Mouse (Mus musculus) 3T3-L1 (cell line): ENCODE results near the gene Klrb1b.

Source experiments
- DNase-seq: peaks from one replicate; pipeline ENCODE4 v3.0.0-alpha.2; 2015; ENCODE audit warnings: low read depth, low spot score

Gene Klrb1b

DNA sequence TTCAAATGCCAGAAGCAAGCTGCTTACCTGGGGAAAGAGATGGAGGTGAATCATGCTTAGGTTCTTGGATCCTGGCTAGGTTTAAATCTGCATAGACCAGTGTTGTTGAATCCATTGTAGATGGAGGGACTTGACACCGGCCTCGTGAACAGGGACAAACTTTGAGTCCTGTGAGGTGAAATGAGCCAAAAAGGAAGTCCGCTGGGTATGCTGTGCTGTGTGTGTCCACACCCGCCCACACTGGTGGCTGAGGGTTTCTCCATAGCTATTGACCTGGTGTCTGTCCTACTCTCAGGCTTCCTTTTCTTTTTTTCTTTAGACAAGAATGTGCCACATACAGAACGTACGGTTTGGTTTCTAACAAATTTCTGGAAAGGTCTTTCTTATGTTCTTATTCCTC is at the start of gene Klrb1b, which contains the start of gene Gm44511:
Gene Klrb1b, minus strand, starts transcription at position 200 of the 400 bp plus-strand sequence.
Gene Gm44511, minus strand, starts transcription at position 184 of the 400 bp plus-strand sequence.
- no peak for DNase-seq

DNA sequence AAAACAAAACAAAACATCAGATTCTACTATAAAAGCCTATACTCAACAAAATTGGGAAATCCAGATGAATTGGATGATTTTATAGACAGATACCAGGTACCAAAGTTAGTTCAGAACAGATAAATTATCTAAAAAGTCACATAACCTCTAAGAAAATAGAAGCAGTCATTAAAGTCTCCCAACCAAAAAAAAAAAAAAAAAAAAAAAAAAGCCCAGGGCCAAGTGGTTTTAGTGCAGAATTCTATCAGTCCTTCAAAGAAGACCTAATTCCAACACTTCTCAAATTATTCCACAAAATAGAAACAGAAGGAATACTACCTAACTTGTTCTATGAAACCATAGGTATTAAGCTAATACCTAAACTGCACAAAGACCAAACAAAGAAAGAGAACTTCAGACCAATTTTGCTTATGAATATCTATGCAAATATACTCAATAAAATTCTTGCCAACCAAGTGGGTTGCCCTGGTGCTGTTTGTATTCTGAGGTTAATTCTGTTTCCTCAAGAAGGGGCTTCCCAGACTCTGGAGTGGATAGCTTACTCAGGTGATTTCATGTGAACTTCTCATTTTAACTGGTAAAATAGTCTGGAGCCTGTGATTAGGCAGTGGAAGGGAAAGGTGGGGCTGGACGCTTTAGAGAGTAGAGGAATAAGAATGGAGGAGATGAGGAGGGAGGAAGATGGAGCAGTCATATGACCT is 45.9 kb upstream of the Klrb1b start:
- DNase-seq = no peak

DNA sequence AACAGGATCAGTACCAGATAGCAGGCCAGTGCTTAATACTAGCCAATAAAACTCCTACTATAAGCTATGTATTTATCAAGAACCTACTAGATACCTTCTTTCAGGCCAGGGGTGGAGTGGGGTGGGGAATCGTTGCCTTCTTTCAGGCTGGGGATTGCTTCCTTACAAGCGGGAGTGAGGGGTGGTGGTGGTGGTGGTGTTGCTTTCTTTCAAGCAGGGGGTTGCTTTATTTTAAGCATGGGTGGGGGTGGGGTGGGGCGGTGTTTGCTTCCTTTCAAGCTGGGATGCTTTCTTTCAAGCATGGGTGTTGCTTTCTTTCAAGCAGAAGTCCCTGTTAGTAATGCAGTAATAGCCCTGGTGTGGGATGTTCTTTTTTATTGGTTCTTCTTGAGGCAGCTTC is 42.7 kb upstream of the Klrb1b start:
- no peak for DNase-seq

DNA sequence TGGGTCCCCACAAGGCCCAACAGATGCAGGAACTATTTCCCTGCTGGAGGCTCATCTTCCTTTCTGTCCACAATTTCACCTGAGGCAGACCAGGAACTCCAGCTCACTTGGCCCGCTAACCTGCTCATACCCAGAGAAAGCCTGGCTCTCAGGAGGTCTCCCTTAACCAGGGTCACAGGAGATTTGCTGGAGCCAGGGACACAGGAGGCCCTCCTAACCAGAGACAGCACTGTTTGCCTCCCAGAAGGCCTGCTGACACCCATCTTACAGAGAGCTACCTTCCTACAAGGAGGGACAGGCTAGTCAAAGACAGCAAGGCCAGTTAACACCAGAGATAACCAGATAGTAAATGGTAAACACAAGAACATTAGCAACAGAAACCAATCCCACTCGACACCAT is 31.8 kb upstream of the Klrb1b start:
- DNase-seq = no peak

DNA sequence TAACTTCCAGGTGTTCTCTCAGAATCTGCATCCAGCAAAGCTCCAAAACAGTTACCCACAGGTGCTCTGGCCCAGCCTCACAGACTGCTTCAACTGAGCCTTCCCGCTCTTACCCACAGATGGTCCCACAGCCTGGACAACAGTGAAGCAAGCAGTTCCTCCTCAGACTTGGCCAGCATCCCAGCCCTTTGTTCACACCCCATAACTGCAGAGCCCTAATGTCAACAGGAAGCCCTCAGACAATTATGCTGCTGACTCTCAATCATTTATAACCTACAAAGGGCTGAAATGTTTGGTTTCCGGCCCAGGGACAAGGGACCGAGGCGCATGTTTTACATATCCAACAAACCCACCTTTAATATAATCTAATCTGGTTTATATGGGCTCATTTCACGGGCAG is 30.1 kb upstream of the Klrb1b start:
- no peak for DNase-seq

DNA sequence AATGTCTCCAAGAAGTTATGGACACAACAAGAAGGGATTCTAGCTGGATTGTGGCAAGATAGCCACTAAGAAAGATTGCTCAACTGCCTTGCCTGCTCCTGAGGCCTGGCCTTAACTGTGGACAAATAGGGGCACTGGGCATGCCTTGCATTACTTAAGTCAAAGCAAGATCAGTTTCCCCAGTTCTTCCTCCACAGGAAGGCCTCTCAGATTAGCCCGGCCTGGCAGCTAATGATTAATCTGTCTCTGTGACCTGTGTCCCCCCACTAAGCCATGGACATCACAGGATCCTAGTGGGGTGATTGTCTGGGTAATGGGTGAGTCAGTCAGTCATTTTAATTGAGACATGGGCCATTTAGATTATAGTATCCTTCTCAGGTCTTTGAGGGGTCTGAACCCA is 29.3 kb upstream of the Klrb1b start:
- no peak for DNase-seq

DNA sequence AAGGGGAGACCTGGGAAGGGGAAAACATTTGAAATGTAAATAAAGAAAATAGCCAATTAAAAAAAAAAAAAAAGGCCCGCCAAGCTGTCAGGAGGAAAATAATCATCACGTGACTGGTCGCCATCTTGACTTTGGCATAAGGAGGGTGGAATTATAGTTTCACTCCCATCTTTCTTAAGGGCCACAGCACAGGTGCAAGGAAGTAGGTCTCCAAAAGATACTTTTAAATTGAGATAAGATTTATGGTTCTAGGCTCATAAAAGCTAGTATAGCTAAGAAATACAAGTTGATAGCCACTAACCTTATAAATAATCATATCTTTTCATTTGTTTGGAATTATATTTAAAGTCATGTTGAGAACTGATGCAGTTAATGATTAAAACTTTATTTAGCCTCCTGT is 28.8 kb upstream of the Klrb1b start:
- no peak for DNase-seq

DNA sequence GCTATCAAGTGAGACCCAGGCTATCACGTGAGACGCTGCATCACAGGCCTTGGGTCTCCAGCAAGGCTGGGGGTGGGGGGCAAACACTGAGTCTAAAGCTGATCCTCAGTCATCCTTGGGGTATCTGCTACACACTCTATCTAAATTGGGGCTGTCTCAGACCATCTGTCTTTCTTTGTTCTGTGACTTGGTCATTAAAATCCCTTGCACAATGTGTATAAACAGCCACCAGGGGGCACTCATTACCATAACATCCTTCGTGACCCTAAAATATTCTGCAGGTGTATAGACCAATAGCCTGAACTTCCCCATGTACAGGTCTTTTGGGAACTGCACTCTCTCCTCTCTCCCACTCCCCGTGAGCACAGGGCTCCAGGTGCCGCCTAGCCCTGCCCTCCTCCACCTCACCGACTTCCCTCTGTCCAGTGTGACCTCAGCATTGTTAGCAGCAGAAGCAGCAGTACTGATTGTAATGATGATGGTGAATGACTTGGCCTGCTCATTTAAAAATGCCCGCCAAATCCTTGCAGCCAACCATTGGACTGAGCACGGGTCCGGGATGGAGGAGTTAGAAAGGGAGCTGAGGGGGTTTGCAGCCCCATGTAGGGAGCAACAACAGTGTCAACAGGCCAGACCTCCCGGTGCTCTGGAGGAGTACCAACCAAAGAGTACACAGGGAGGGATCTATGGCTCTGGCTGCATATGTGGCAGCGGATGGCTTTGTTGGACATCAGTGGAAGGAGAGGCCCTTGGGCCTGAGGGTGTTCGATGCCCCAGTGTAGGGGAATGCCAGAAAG is 28.1 kb upstream of the Klrb1b start:
- DNase-seq = peak; percentile 80

DNA sequence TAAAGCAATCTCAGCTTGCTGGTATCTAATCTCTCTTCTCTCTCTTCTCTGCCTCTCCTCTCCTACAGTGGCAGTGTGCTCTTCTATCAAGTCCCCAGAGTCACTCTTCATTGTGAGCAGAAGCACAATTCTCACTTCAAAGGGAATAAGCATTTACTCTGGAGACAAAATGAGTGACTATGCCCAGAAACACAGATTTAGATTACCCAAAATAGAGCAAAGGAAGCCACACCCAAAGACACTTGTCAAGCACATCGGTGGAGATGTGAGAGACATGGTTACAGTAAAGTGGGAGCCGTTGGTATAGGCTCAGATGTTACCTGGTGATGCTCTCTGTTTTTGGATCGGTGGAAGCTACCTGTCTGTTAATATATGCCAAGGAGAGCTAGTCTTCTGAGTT is 26.6 kb upstream of the Klrb1b start:
- DNase-seq = no peak

DNA sequence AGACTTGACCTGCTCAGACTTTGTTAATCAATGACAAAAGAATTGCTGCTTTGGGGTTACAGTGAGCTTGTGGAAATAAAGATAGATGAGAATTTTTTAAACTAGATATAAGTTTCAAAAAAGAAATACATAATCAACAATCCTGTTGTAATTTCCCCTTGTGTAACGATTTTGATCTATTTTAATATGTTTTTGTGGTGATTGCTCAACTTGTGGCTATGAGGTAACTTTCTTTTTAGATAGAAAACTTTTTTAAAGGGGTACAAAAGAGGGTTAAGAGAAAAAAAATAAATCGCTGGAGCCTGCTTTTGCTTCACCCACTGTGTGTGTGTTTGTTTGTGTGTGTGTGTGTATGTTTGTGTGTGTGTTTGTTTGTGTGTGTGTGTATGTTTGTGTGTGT is 25.0 kb upstream of the Klrb1b start:
- DNase-seq = no peak

DNA sequence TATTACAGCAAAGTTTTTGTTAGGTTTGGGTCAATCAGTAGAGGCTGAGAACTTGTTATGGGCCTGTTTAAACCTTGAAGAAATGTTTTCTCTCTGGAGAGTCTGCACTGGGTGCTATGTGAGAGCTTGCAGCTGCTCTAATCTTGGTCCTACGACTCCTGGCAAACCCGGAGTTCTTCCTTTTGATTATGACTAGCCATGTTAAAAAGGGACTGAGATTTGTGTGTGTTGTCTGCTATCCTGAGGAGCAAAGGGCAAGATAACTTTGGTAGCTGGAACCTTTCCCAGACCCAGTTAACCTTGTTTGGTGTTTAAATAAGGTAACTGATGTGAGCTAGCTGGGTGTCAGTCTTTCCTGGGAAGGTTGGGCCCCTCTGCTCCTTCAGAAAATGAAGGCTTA is 24.5 kb upstream of the Klrb1b start:
- DNase-seq = no peak

DNA sequence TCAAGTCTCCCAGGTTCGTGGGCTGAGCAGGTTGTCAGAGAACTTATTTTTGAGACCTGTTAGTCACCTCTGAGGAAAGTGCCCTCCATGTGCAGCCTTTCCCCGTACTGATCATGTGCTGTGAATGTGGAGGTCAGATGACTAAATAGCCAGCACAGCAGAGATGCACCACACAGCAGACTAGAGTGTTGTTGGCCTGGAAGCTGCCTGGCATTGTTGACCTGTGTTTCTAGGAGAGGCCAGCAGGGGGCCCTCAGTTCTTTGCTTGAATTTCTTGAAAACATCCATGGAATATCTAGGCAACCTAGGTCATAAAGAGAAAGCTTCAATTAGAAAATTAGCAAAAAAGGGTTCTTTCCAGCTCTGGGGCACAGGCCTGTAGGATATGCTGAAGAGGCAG is 23.8 kb upstream of the Klrb1b start:
- DNase-seq = peak; percentile 86

DNA sequence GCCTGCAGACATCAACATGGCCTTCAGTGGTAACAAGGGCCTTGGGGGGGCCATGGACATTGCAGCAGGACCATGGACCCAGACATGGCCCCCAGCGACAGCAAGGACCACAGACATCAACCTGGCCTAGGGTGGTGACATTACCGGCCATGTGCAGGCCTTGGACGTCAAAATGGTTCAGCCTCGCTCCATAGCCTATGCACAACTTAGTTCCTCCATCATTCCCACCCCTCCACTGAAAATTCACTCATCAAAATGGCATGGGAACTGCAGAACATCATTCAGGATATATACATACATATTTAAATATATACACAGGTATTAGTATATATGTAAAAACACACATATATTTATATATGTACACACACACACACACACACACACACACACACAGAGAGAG is 21.3 kb upstream of the Klrb1b start:
- DNase-seq = no peak

DNA sequence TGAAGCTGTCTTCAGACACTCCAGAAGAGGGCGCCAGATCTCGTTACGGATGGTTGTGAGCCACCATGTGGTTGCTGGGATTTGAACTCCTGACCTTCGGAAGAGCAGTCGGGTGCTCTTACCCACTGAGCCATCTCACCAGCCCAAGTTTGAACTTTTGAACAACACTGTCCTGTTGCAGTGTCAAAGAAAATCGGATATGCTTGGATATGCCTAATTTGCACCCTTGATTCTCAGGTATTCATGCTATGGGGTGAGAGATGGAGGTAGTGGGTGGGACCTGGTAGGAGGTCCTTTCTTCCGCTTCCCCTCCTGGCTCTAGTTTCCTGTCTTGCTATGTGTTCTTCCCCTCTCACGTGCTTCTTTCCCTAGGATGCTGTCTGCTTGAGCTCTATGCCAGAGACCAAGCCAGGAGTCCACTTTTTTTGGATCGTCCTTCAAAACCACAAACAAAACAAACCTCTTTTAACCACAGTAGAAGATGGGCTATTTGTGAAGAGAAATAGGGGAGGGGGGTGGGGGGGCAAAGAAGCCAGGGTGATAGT is 19.9 kb upstream of the Klrb1b start:
- DNase-seq = no peak

DNA sequence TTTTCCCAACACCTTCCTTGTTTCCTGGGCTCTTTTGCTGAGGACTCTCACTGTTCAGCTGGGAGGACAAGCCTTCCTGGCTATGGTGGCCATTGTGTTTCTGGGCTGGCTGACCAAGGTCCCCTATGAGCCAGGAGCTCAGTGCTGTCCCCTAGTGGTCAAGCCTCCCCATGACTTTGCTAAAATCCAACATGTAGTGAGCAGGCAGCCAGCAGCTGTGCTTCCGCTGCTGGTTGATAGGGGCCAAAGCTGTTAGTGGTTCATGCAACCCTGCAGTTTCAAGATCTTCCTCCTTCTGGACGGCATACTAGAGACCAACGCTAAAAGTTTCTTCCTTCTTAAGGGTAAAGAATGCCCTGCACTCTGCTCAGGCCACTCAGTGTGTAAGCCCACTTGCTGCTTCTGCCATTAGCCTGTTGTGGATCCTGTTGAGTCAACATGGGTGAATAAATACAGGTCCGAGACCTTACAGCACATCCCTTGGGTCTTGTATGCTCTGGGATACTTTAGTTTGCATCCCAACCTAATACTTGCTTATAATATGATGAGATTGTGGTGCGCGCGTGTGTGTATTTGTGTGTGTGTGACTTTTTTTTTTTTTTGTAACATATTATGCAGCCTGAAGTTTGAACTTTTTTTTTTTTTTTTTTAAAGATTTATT is 19.3 kb upstream of the Klrb1b start:
- peak; percentile 89 for DNase-seq

DNA sequence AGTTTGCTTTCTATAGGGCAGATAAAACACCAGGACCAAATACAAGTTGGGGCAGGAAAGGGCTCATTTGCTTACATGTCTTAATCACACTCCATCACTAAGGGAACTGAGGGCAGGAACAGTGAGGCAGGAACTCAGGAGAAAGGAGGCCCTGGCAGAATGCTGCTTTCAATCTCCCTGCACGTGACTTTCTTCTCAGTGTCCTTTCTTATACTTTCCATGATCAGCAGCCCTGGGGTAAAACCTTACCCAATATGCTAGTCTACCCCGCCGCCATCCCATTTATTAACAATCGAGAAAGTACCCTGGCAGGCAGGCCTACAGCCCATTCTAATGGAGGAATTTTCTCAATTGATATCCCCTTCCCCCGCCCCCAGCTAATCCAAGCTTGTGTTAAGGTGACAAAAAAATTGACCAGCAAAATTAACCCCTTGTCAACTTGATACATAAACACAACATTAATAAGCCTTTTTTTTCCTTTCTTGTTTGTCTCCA is 18.5 kb upstream of the Klrb1b start:
- no peak for DNase-seq

DNA sequence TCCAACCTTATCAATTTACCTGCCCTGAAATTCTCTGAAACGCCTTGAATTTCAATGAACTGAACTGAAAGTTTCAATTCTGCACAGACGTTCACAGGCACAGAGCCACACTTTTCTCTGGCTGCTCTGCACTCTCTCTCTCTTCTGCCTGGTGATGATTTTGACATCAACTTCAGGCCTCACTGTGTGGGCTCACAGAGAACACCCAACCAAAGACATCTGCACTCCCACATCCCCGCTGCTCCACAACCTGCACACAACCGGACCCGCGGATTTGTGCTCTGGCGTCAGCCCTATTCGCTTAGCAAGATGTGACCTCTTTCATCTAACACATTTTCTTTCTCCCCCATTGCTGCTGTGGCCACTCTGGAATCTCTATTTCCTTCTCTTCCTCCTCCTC is 18.0 kb upstream of the Klrb1b start:
- DNase-seq = no peak

DNA sequence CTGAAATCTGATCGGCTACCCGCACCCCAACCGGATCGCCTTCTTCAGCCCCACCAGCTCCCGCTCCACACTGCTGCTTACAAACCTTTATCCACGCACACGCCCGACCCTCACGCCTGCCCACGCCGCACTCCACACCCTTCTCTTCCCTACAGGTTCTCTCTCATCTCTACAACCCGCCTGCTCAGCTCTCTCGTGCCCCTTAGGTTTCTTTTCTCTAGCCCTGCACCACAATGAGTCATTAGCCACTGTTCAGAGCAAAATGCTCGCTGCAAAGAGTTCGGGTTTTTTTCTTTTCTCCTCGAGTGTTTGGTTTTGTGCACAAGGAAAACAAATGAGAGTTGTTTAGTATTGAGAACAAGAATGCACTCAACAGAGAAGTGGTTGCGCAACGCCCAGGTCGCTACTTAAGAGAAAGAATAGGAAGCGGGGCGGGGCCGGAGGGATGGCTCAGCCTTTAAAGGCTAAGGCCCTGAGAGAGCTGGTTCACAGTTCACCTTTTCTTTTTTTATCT is 17.4 kb upstream of the Klrb1b start:
- peak; percentile 88 for DNase-seq

DNA sequence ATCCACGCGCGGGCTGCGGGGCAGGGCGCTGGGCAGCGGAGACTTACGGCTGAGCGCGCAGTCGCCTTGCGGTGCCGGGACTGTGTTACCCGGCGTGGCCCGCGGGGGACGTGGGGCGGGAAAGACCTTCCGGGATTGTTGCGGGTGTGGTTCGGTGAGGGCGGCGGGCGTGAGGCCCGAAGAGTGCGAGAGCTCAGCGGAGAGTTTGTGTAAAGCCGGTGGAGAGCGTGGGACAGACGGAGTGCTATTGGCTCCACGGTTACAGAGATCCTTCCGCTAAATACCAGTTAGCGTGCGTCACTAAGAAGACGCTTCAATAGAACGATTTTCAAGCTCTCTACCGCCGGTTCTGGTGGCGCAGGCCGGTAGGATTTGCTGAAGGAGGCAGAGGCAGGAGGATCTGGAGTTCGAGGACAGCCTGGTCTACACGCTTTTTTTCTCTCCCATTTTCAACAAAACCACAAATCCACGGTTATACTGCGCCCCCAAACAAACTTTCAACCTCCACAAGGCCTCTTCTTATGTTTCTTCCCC is 16.9 kb upstream of the Klrb1b start:
- peak; percentile 98 for DNase-seq

DNA sequence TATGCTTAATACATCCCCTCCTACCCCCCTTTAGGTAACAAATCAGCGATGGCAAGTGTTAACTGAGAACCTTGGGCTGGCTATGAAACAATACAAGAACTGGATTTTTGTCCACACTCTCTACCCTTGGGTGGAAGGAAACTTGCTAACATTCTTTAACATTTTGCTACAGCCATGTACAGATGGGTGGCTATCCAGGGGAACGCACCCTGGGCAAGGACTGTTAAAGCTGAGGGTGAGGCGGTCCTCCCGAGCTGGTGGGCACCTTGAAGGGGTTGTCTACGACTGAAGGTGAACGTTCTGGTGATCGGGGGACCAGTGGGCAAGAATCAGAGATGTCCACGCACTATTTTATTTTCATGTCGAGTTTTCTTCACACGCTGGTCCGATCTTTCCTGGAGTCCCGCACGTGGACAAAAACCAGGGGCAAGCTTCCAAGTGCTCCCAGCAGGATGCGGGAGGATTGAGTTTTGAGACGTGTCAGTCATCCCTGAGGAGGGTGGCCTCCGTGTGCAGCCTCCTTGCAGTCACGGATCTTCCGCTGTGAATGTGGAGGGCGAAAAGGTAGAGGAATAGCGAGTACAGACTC is 16.3 kb upstream of the Klrb1b start:
- peak; percentile 38 for DNase-seq
